Mouse (Mus musculus) heart, adult 11 months (tissue): ENCODE measurements around the gene Poc1b.
A peak's percentile ranks its signal among the peaks of the same experiment; 100 is the strongest.

Experiments used
- DNase-seq: peaks from one replicate; pipeline ENCODE4 v3.0.0; 2022

Gene Poc1b

DNA sequence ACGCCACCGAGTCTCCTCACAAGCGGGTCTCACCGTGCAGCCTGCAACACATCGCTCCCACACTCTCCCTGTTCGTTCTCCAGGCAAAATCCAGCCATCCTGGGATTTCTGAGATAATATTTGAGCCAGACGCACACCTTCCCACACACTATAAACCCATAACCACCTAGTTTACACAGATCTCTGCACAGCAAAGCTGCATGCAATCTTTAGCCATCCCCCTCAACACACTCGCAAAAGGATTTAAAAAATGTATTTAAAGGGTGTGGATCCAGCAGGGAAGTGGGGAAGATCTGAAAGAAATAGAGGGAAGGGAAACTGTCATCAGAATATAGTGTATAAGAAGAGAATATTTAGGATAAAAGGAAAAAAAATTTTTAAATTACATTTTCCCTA, 9.4 kb downstream of the Poc1b start:
- no peak for DNase-seq

DNA sequence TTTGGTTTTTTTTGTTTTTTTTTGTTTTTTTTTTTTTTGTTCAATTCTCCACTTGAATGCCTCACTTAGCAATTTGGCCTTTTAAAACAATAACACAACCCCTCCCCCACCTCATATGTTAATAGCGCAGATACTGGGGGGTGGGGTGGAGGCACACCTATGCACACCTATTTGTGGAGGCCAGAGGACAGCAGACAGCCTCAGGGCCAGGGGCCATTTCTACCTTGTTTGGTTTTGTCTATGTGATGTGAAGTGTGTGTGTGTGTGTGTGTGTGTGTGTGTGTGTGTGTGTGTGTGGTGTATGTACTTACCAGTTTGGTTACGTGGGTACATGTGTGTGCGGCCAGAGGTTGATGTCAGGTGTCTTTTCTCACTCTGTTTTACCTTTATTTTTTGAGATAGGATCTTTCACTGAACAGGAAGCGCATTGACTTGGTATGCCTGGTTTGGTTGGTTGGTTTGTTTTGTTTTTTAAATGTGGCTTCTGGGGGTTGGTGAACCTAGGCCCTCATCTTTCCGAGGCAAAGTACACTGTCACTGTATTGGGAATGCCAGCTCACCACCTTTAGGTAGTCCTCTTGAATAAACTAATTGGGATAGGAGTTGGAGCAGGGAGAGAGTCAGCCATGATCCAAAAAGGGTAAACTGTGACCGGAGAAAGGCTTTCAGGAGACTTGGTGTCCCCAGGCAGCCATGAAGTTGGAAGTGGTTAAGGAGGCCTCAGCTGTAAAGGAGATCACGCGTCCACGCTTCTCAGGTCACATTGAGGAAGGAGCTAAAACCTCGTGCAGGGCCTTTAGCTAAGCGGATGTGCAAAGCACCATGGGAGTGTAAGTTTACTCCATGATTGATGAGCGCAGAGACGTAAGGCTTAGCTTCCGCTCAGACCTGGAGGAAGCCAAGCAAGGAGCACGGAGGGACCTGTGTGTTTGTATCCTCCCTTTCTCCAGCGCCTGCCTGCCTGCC, 10.1 kb downstream of the Poc1b start:
- peak; percentile 82 for DNase-seq

DNA sequence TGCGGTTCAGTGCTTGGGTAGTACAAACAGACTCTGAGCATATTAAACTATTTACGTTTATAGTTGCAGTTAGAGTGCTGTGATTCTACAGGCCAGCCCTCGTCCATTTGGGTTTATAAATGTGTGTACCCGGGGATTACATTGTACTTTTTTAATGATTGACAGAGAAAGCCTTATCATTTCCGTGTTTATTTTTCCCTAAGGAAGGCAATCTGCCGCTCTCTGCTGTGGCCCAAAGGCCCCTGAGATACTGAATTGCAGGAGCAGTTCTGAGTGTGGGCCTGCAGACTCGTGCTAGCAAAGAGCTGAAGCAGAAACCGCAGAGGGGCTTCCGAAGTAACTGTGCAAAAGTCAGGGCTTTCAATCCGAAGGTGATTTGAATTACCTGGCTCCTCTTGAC, 11.0 kb downstream of the Poc1b start:
- peak; percentile 17 for DNase-seq

DNA sequence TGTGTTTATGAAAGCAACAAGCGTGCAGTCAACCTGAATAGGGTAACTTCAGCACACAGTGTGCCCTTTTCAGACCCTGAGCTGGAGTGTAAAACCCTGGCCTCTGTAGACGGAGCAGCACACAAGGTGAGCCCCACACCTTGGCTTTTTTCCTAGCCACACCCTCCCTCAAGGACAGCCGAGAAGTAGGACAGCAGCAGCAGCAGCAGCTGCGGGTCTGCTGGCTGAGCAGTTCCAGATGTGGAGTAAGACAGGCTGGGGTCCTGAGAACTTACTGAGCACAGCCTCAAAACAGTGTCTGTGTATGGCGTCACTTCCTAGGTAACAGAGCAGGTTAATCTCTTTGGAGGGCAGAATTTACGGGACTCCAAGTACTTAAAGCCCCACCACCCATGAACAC, 11.9 kb downstream of the Poc1b start:
- no peak for DNase-seq

DNA sequence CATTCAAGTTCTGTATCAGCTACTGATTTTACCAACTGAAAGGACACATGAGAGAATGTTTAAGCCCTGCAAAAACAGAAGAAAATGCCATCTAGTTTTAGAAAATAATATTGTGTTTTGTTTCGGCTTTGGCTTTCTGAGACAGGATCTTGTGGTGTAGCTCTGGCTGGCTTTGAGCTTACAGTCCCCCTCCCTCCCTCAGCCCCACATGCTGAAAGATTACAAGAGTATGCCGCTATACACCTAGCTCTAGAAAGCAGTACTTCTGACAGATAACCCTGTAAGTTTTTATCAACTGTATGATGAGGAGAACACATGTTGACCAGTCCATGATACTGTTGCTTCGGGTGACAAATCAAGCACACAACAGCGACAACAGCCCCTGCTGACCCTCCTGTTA, 12.6 kb downstream of the Poc1b start:
- DNase-seq = no peak

DNA sequence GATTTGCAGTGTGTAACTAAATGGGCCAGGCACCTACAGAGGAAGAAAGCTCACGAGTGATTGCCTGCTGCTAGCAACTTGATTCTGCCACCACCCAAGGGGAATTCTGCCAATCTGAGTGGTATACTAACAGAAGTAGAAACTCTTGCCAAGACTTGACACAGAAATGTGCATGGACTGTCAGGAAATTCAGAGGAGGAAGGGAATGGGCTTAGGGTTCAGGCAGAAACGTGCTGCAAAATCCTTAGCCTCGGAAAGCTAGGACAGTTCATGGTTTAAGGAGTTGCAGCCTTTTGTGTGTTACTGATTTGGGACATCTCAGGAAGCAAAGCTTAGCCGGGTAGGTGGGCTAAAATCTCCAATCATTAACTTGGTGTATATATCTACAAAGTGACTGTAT, 19.4 kb downstream of the Poc1b start, which contains the start of gene Phxr2:
Gene Phxr2, minus strand, starts transcription at position 101 of the 400 bp plus-strand sequence.
- DNase-seq = no peak

DNA sequence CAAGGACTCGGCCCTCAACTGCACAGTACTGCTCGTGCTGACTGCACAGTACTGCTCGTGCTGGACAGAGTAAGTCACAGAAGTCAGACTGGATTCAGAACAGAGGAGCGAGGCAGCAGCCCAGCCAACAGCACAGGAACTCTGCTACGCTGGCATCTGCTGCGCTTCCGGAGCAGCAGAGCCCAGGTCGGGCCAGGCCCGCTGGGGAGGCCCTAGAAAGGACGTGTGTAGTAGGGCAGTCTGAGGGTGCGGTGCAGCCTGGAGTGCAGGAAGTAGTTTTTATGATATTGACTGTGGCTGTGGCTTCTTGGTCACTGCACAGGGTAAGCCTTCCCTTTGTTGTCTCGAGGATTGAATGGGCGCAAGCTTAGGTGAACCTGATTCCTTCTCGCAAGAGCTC, 20.1 kb downstream of the Poc1b start:
- DNase-seq = peak; percentile 91

DNA sequence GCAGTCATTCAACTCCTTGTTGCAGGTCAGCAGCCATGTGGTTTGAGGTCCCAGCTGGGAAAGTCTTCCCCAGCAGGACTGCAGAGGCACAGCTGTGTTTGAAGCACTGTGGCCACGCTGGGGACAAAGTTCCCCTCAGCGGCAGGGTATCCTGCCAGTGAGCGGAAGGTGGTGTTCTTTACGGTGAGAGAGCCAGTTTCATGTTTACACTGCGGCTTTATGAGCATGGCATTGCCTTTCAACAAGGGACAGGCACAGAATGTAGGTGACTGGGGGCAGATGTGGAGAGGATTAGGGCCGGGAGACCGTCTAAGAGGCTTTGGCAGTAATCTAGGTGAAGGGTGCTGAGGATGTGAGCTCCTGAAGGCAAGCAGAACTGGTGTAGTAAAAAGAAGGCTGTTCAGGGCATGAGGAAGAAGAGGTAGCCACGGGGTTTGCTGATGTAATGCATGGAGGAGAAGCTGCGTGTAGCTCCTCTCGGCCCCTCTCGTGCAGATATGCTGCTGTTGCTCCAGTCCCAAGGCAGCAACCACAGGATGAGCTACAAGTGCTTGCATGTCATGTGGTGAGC, 20.9 kb downstream of the Poc1b start:
- DNase-seq = peak; percentile 90

DNA sequence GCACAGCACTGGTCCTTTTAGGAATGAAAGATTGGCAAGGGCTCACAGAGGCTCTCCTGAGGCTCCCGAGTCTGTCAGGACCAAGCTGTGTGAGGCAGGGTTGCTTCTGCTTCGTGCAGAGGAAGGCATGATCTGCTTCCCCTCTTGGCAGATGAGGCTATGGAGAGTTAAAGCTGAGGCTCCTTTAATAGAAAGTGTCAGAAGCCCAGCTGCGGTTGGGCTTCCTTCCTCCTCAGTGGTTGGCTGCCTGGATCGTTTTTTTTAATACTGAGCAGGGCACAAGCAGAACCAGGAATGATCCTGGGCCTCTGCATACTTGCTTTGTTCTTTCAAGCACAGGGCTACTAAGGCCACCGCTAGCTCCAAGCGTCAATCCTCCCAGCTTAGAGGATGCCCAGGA, 23.8 kb downstream of the Poc1b start:
- DNase-seq = peak; percentile 97

DNA sequence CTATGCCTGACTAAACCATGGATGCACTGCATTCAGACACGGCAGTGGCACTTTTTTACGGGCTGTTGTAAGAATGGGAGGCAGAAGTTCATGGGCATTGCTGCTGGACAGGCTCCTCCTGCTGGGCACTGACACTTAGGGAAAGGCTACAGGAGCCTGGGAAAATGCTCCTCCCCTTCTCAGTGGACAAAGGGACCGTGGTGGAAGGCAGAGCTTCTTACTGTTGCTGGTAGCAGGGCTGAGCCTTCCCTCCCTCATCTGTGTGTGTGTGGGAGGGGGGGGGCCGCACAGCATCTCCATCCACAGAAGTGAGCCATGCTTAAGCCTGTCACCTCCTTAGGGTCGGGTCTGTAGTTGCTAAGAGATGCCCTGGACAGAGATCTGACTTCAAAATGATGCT, 24.5 kb downstream of the Poc1b start:
- DNase-seq = no peak

DNA sequence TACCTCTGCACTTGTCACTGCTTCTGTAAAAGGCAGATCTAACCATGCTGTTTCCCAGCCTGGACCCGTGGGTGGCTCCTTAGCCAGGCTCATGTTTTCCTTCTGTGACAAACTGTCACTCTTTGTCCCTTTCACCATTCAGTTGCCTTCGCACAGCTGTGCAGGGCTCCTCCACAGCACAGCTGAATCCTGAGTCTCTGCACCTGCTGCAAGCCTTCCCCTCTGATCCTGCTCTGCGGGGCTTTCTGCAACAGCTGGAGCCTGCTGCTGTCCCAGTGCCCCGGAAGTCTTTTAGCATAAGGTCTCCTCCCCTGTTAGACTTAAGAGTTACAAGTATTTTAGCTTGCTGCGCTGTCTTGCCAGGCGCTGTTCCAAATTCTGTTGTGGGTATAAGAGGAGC, 25.4 kb downstream of the Poc1b start:
- peak; percentile 91 for DNase-seq

DNA sequence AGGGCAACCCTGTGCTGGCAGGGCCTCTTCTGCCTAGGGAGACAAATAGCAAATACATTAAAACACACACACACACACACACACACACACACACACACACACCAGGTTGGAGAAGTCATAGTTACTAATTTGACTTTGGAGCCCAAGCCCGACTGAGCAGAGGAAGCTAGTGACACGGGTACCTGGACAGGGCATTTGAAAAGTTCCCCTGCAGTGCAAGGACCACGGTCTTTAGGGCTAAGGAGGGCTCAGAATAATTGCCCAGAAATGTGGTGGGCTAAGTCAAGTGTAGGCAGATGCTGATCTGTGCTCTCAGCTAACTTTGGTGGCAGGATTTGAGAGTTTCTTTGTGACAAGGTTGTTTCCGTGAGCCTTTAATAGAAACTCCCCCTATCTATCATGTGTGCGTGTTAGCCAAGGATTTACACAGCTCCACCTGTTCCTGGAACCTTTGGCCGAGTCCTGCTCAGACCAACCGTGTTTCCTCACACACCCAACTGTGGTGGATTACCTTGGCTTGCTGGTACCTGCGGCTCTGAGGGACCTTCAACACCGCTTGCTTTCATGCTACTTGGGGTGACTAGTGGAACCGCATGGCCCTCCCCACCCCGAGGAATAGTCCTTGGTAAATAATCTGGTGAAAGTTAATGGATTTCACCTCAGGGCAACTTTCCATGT, 25.9 kb downstream of the Poc1b start:
- DNase-seq = no peak

DNA sequence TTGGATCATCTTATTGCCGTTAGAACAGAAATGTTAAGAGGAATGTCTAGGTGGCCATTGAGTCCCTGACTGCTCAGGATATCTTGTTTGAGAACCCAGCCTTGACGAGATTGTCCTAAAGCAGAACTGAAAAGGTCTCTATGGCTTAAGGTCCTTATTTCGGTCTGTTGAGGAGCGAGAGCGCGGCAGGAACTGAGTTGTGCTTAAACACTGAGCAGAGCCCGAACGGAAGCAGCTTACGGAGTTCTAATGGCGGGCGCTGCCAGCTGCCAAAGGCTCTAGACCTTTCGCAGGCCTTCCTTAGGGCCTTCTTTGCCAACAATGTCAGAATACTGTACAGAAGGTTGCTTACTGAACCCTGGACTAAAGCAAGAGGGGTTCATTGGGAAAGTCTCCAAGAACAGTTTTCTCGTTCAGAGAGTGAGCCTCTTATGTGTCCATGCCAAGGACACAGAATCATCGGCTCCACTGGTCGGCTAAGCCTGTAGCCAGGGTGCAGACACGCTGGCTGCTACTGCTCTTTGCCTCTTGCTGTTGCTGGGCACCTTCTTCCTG, 26.6 kb downstream of the Poc1b start:
- DNase-seq = no peak

DNA sequence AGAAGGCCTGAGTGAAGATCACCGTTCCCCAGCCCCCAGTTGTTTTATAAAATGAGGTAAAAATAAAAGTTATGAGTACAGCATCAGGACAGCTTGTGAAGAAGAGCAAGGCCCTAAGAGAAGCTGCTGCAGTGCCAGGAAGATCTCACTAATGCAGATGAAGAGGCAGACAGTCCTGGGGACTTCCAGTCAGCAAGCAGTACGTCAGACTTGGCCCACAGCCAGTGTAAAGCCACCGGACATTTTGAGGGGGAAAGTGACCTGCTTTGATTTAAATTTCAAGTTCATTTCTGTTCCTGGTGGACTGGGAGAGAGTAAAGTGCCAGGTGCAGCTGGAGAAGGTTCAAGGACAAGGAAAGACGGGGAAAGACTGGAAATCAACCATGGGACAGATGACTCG, 29.5 kb downstream of the Poc1b start:
- no peak for DNase-seq

DNA sequence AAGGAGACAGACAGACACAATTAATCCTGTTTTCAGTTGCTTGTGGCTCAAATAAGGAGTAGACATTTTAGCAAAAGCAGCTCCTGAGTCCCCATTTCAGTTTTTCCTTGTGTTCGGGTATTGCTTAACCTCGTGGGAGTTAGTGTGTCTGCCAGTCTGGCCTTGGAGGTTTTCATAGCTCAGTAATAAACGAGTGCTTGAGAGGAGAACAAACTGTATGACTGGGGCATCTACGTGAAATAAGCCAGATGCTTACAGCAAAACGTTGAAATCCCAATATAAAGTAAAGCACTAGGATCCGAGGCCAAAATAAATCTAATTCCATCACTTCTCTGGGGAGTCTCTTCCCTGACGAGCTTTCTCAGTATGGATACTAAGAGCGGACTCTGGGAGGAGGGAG, 38.8 kb downstream of the Poc1b start:
- peak; percentile 54 for DNase-seq

DNA sequence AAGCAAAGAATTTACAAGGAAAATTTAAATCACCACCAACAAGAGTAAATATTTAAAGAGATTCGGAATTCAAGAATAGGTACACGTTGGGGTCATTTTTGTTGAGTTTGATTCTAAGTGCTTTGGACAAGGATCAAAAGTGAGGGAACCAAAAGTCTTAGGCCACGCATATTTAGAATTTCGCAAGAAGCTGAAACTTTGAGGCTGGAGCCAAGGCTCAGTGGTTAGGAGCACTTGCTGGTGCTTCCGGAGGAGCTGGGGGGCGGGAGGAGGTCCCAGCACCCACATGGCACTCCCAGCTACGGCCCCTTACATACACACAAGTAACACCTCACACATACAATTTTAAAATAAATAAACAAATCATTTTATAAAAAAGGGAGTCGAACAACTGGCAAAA, 39.8 kb downstream of the Poc1b start:
- DNase-seq = peak; percentile 75

DNA sequence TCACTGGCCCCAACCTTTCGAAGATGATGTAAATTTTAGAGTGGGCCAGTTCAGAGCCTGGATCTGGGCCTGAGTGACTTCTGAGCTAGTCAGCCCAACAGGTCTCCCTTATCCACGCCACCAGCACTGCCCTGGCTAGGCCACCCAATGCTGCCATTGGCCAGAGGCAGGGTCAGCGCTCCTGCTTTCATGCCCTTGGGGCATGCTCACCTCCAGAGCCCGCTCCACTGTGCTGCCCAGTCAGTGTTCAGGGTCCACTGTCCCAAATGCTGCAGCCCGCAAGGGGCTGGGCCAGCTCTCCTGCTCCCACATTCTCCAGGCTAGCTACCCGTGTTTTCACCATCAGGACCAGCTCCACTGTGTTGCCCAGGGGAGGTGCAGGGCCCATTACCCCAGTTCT, 43.2 kb downstream of the Poc1b start:
- peak; percentile 88 for DNase-seq

DNA sequence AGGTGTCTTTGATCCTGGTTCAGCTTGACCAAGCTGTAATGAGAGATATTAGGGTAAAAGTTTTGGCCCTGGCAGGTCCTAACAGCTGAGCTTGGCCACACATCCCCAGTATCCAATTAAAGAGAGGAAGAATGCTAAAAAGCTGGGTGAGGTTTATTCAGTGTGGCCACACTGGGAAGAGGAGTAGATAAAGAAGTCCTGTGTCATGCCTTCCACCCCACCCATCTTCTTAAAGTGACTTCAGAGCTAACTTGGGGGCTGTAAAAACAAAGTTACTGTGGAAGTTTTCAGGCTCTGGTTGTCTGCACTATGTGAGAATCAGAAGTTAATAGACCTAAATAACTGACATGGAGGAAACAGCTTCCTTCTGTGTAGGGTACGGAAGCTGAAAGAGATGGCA, 44.7 kb downstream of the Poc1b start:
- DNase-seq = peak; percentile 54

DNA sequence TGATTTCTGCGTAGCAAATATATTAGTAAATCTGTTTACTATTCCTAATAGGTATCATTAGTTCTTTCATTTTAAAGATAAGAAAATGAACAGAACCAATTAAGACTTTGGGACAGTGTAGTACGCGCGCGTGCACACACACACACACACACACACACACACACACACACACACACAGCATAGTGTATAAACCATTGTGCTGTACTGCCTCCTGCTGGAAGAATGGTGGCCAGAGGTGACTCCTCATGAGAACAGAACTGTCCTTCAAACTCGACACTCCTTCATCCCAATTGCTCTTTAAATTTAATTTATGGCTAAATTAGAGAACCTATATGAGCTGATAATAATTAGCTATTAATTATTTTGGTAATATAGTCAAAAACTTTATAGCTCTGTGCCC, 45.2 kb downstream of the Poc1b start:
- peak; percentile 83 for DNase-seq

DNA sequence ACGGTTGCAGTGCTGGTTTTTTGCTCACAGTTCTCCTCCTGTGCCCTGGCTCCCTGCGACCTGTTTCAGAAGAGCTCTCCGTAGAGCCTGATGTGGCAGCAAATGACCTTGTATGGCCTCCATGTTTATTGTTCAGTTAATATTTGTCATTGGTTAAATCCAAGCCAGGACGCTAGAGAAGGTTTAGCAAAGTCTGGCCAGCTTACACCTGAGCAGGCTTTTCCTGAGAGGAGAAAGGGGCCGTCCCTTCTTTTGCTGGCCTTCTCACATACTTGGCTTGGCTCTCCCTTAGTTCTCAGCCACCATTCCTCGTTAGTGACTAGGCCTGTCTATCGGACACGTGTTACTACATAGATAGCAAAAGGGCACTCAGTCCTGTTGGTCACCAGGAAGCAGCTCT, 47.8 kb downstream of the Poc1b start:
- peak; percentile 64 for DNase-seq

DNA sequence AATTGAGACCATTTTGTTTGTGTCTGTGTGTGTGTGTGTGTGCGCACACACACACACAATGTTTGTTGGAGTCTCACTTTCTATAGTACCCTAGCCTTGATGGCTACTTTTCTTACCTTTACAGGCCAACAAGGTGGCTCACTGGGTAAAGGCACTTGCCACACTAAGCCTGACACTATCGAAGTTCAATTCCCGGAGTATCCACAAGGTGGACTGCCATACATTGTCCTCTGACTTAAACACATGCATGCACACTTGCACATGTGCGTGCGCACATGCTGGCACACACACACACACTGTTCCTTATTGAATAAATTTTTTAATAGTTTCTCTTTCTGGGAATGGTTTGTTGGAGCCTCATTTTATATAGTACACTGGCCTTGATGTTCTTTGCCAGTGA, 50.0 kb downstream of the Poc1b start:
- peak; percentile 12 for DNase-seq

DNA sequence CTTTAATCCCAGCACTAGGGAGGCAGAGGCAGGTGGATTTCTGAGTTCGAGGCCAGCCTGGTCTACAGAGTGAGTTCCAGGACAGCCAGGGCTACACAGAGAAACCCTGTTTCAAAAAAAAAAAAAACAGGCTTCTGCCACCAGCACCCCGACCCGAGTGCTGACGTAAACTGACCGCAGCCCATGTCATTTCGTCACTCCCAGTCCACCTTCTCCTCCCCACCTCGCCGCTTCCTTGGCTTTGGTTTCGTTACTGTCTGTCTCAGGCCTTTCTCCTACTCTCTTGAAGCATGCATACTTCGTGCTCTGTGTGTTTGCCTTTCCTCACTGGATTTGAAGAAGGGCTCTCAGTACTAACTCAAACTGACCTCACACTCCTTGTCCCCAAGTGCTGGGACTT, 50.9 kb downstream of the Poc1b start:
- DNase-seq = peak; percentile 14

DNA sequence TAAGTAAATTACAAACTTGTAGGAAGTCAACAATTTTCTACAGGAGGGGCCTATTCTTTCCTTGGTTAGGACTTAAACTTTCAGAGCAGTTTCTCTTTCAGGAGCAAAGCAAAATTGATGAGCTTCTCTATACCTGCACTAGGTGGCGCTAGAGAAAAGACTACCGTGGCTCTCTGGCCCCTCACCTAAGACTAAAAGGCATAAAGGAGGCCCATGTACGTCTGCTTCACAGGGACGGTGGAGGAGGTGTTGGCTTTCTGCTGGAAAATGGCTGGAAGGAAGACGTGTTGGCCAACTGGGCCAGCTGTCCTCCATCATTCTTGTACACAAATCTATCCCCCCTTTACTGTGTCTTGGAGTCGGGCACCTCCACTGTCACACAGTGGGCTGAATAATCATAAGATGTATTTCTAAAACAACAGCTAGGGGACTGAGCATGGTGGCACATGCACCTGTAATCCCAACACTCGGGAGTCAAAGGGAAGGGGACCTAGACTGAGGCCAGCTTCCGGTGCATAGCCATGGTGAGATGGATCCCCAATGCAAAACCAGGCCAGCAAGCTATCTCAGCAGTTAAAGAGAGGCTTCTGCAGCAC, 55.2 kb downstream of the Poc1b start:
- peak; percentile 86 for DNase-seq
